Mouse (Mus musculus): Measurements from ENCODE around the gene 1810055G02Rik.

Gene 1810055G02Rik

GRCm38 (mm10) chr19:3695006-3695405 lies 13.1 kb upstream of the 1810055G02Rik start:
- no peak for DNase-seq (ENCODE audit: low spot score)

GRCm38 (mm10) chr19:3695471-3695870 lies 12.6 kb upstream of the 1810055G02Rik start:
- DNase-seq (ENCODE audit: low spot score) = no peak

DNA sequence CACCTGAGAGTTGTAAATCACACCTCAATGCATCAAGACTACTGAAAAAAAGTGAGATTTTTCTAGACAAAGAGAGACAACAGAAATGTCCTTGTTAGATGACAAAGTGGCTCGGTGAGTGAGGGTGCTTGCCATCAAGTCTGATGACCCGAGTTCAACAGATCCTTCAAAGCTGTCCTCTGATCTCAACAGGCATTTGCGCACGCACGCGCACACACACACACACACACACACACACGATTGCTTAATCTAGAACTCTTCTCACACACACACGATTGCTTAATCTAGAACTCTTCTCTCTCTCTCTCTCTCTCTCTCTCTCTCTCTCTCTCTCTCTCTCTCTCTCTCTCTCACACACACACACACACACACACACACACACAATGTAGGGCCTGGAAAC lies 12.1 kb upstream of the 1810055G02Rik start:
- no peak for DNase-seq (ENCODE audit: low spot score)

DNA sequence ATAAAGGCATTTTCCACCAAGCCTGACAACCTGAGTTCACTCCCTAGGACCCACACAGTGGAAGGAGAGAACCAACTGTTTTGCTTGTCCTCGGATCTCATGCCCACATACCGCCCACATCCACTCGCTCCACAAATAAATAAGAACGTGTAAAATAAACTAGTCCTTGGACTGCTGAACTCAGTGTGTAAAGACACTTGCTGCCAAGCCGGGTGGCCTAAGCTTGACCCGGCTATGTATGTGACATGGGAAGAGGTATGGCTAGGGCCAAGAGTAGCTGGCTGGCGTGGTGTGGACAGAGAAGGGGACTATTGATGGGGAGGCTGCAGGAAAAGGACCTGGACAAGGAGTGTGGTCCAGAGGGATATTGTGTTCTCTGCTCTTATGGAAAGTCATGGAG lies 10.1 kb upstream of the 1810055G02Rik start:
- no peak for DNase-seq (ENCODE audit: low spot score)

DNA sequence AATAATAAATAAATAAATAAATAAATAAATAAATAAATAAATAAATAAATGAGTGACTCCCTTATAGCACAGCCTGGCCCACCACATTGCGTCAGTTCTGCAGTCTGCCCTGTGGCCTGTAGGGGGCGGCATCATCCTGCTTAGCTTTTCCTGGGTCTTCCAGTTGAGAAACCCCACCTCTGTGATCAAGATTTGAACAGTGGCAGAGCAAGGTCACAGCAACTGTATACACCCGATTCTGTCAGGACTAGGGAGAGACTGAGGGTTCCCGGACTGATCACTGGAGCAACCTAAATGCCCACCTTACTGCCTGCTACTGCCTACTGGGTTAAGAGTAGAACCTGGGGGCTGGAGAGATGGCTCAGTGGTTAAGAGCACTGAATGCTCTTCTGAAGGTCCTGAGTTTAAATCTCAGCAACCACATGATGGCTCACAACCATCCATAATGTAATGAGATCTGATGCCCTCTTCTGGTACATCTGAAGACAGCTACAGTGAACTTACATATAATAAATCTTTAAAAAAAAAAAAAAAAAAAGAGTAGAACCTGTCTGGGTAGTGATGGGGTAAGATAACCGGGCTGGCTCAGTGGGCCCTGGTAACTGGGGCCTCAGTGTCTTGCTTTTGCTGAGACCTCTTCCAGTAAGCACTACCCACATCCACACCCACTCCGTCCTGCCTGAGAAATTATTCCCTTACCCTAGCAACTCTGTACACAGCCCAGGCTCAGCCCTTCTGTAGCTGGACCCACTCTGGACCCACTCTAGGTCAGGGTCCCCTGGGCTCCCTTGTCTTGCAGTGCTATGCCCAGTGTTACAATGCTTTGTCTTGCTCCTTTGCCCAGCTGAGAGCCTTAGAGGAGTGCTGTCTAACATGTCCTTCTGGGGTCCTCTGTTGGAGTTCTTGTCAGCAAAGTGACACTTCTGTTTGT lies 8.3 kb upstream of the 1810055G02Rik start:
- no peak for DNase-seq (ENCODE audit: low spot score)

DNA sequence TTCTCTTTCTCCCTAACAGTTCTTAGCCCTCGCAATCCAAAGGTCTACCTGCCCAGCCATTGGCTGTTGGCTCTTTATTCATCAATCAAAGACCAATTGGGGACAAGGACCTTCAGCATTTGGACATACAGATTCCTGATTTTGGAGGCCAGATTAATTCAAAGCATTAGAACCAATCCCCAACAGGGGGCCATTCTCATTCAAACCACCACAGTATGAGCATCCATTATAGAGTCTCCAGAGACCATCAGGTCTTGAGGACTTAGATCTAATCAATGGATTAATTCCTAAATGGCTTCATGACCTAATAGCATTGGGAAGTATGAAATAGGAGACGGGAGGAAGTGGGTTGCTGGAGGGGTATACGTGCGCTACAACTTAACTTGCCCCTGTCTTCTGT lies 5.6 kb upstream of the 1810055G02Rik start:
- no peak for DNase-seq (ENCODE audit: low spot score)

DNA sequence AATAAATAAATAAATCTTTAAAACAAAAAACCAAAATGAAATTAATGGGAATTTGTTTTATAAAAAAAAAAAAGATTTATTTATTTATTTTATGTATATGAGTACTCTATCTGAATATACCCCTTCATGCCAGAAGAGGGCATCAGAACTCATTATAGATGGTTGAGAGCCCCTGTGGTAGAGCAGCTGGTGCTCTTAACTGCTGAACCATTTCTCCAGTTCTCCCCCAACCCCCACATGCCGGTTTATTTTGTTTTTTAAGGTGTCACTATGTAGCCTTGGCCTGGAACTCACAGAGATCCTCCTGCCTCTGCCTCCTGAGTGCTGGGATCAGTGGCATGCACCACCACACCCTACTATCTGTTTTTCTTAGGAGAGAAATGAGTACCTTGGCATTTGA lies 1.8 kb upstream of the 1810055G02Rik start:
- DNase-seq (ENCODE audit: low spot score) = no peak

DNA sequence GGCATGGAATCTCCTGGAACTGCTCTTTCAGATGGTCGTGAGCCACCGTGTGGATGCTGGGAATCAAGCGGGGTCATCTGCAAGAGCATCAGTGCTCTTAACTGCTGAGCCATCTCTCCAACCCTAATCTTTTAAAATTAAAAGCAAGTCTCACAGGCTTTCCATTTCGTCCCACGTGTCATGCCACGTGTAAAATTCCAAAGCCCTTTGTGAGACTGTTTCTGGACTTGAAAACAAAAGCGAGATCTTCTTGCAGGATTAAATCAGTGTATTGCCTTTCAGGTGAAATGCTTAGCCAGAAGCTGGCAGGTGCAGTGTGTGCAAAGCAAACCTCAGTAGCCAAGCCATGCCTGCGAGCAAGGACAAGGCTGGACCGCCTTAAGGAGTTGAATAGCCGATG lies 540 bp upstream of the 1810055G02Rik start:
- no peak for DNase-seq (ENCODE audit: low spot score)

DNA sequence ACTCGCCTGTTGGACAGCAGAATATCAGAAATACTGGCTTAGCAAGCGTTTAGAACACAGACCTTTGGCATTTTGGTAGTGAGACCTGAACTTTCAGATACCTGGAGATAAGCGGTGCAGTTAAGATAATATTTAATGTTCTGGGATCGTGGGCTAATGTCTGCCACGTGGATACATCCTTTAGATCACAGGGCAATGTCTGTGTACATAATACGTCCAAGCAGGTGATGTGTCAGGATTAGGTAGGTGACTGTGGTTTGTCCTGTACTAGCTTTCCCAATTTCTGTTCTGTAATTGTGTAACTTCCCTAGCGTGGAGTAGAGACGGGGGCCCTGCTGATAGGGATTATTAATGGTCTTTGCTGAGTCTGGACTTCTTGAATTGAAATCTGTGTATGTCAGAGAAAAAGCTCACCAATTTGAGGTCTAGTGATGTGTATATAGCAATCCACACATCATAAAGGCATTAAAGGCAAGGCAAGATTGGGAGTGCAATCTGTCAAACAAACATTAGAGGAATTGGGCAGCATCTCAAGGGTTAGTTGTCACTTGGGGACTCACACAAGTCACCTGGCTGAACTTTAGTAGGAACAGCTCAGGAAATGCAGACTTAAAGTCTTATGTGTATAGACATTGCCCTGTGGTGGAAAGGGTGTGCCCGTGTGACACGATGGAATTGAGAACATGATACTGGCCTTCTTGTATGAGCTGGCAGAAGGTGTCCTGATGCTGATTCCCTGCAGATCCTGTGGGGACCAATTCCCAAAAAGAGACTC lies 1.1 kb downstream of the 1810055G02Rik start:
- DNase-seq (ENCODE audit: low spot score) = no peak

DNA sequence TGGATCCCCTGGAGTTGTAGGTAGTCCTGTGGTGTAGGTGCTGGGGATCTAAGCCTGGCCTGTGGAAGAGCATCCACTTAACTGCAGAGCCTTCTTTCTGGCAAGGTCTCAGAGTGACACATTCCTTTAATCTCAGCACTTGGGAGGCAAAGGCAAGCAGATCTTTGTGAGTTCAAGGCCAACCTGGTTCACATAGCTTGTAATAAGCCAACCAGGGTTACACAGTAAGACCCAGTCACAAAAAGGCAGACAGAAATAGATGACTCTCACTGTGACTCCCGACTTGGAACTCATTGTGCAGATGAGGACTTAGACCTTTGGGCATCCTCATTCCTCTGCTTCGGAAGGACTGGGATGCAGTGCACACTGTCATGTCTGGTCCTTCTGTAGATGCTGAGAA lies 2.3 kb downstream of the 1810055G02Rik start:
- DNase-seq (ENCODE audit: low spot score) = no peak

GRCm38 (mm10) chr19:3714381-3714780 lies 6.3 kb downstream of the 1810055G02Rik start:
- no peak for DNase-seq (ENCODE audit: low spot score)

DNA sequence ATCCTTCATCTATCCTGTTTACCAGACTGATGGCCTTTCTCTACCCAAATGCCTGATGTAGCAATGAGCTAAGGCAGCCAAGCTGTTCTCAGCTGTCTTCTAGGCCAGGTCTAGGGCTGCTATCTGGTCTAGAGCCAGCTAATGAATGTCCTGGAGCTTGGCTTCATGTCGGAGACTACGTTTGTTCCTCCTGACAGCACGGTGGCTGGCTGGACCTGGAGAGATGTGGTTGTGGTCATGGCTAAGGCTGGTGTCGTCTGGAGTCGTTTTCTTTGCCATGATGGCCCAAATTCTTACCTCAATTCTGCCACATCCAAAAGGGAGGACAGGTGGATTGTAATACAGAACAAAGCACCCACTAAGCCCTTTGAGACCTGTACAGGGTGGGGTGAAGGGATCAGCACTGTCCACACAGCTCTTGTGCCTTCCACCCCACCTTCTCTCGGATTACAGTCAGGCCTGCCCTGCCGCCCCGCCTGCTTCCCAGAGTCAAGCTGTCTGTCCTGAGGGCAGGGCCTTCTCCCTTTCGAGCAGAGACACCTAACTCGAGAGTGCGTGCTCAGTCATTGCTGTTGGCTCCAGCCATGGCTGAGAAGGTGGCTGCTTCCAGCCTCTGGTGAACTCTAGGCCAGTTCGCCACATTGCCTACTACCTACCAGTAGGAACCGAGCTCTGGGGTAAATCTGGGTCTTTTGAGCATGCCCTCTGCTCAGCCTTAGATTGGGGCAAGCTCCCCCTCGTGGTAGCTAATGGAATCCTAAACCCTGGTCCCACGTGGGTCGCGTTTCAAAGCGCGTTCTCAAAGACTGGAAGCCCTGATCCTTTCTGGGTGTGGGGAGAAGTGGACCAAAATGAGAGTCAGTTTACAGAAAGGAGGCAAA lies 10.6 kb downstream of the 1810055G02Rik start:
- DNase-seq (ENCODE audit: low spot score) = no peak

GRCm38 (mm10) chr19:3719362-3719891 lies 11.3 kb downstream of the 1810055G02Rik start:
- no peak for DNase-seq (ENCODE audit: low spot score)

- DNase-seq (ENCODE audit: low spot score) = no peak
Measured at GRCm38 (mm10) chr19:3723170-3723569, 15.1 kb downstream of the 1810055G02Rik start.

DNA sequence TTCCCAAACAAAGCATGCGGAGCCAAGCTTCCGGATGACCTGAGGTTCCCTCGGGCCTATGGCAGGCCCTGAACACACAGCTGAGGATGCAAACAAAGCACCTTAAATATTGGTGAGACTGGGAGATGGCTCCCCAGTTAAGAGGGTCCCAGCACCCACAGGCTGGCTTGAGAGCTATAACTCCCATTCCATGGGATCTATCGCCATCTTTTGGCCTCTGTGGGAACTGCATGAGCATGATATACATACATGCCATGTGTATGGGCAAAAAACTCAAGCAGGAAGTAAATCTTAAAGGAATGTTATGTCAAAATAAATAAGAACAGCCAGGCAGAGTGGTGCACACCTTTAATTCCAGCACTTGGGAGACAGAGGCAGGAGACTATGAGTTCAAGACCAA lies 15.8 kb downstream of the 1810055G02Rik start:
- no peak for DNase-seq (ENCODE audit: low spot score)

- peak; percentile 32 for DNase-seq (ENCODE audit: low spot score)
Measured at GRCm38 (mm10) chr19:3724779-3725178, 16.7 kb downstream of the 1810055G02Rik start.

- DNase-seq (ENCODE audit: low spot score) = no peak
Measured at GRCm38 (mm10) chr19:3728901-3729300, 20.8 kb downstream of the 1810055G02Rik start.

DNA sequence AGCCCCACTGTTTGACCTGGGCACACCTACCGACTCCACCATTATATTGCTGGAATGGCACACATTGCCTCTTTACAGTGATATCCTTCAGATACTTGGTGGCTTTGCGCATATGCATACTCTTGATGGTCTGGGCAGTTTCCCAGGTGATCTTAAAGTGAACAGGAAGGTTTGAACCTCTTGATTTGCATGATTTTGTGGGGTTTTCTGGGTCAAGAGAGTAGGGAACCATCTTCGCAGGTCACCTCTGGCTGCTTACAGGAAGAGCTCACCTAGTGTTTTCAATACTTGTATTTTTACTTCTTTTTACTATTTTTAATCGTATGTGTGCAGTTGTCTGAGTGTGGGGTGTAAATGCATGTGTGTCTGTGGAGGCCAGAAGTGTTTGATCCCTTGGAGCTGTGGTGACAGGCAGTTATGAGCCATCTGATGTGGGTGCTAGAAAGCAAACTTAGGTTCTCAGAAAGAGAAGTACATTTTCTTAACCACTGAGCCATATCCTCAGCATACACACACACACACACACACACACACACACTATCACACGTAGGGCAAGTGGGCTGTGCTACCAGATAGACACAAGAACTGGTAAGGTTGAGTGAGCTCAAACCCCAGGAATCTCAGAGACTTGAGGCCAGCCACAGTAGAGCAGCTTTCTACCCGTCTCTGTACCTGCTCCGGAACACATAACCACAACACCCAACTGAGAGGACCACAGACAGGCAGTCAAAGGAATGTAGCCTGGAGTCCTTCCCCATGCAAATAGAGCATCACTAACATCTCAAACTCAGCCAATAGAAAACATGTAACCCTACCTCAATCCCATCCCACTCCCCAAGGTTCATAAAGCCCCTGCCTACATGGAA lies 22.9 kb downstream of the 1810055G02Rik start:
- DNase-seq (ENCODE audit: low spot score) = no peak

- DNase-seq (ENCODE audit: low spot score) = no peak
Measured at GRCm38 (mm10) chr19:3736001-3736400, 27.9 kb downstream of the 1810055G02Rik start.

DNA sequence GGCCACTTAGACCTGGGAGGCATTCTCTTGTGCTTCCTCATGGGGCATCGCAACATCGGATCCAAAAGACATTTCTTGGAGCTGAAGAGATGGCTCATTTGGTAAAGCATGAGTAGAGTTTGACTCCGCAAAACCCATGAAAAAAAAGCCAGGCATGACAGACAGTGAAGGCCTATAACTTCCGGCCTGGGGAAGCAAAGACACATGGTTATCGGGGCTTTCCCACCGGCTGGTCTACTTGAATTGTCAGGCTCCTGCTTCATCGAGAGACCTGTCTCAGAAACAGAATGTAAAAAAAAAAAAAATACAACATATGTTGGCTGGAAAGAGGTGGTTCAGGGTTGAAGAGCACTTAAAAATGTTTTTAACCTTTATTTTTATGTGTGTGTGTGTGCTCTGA lies 31.6 kb downstream of the 1810055G02Rik start:
- no peak for DNase-seq (ENCODE audit: low spot score)

GRCm38 (mm10) chr19:3742716-3743115 lies 34.6 kb downstream of the 1810055G02Rik start:
- DNase-seq (ENCODE audit: low spot score) = no peak

Data from urinary bladder, postnatal 10 days (tissue).